Mouse (Mus musculus) C2C12 (cell line): ENCODE measurements around the gene 1700012B07Rik. TPM values are rescaled to one million over a fixed set of nuclear protein-coding genes. Genes with fewer than 3 reads are reported as not detected.
A peak's percentile ranks its signal among the peaks of the same experiment; 100 is the strongest.

Experiments used
- H3K27me3 ChIP-seq: one replicate; pipeline ENCODE4 v1.6.1; 2011; ENCODE audit not compliant: control insufficient read depth, insufficient read depth, insufficient read length
- H3K36me3 ChIP-seq: one replicate; pipeline ENCODE4 v1.6.1; 2011; ENCODE audit not compliant: control insufficient read depth, insufficient read depth
- H3K4me3 ChIP-seq: one replicate; pipeline ENCODE4 v1.5.1; 2011; ENCODE audit warnings: mild to moderate bottlenecking, control low read depth; ENCODE audit not compliant: poor library complexity, insufficient read depth, severe bottlenecking
- H3K79me2 ChIP-seq: one replicate; pipeline ENCODE4 v1.6.1; 2011; ENCODE audit not compliant: control insufficient read depth, insufficient read depth
- H3K79me3 ChIP-seq: one replicate; pipeline ENCODE4 v1.6.1; 2011; ENCODE audit warnings: low read depth, control low read depth
- H3ac ChIP-seq: one replicate; pipeline ENCODE3; 2011; ENCODE audit warnings: low read depth; ENCODE audit not compliant: control insufficient read depth, insufficient read length
- CEBPB ChIP-seq: IDR thresholded peaks from one replicate; pipeline ENCODE4 v1.6.1; 2011; ENCODE audit warnings: low read depth, mild to moderate bottlenecking, control low read depth, moderate library complexity
- MYOD1 ChIP-seq: IDR thresholded peaks from one replicate; pipeline ENCODE4 v1.6.1; 2011; ENCODE audit warnings: low read depth; ENCODE audit not compliant: control insufficient read depth, insufficient read length
- polyA plus RNA-seq: library from polyadenylated mRNA; unstranded; fragments of >200 nt; fragmentation: generic; extraction: Trizol; gene quantifications from one replicate; pipeline ENCODE4 v1.2.1, GENCODE M21; 2012; ENCODE audit warnings: missing spikeins

Gene 1700012B07Rik
- polyA plus RNA-seq, 1 experiment, result 0.04 TPM

DNA sequence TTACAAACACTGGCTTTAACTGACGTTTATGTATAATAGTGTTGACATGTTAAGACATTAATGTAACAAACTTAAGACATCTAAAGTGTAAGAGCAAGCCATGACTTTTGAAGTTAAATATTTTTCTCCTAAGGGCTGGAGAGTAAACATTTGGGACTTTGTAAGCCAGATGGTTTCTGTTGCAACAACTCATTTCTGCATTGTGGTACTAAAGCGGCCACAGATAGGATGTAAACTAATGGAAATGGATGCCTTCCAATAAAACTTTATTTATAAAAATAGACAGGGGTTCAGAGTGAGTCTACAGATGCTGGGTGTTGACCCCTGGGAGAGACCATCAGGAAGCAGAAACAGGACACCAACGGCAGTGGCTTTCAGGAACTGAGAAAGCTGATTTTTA lies 89.9 kb downstream of the 1700012B07Rik start:
- Histone ChIP-seq H3K27me3 (no peaks in the 10 kb centered on the region), H3K79me2 (no peaks in the 10 kb centered on the region), H3K79me3 (no peaks in the 10 kb centered on the region), H3K4me3 (no peak overlapping the region), H3K36me3 (no peaks in the 10 kb centered on the region), H3ac (no peak overlapping the region)
- TF ChIP-seq CEBPB, result peak; percentile 10
- no peak for TF ChIP-seq MYOD1

Other genes starting within 250 kb of the 1700012B07Rik start
- gene Wipi1, start 216.1 kb downstream of the 1700012B07Rik start, polyA plus RNA-seq, result 27.8 TPM
- 237 TPM for gene Prkar1a, start 178.6 kb downstream of the 1700012B07Rik start, polyA plus RNA-seq
- gene Fam20a, start 105.8 kb downstream of the 1700012B07Rik start, polyA plus RNA-seq, result 5.4 TPM
- 0.09 TPM for gene Abca8b, start 167.8 kb upstream of the 1700012B07Rik start, polyA plus RNA-seq